Mouse (Mus musculus) myocyte (in vitro differentiated cells): Measurements from ENCODE around the gene Kif21a. TPM values are rescaled to one million over a fixed set of nuclear protein-coding genes. Genes with fewer than 3 reads are reported as not detected.

Source experiments
- H3K27me3 ChIP-seq: one replicate; pipeline ENCODE4 v1.6.1; 2011; ENCODE audit not compliant: control insufficient read depth, insufficient read depth, insufficient read length
- H3K36me3 ChIP-seq: one replicate; pipeline ENCODE4 v1.6.1; 2011; ENCODE audit not compliant: control insufficient read depth, insufficient read depth
- H3K4me2 ChIP-seq: one replicate; pipeline ENCODE4 v1.6.1; 2011; ENCODE audit warnings: low read depth, control low read depth
- H3K4me3 ChIP-seq: one replicate; pipeline ENCODE4 v1.5.1; 2011; ENCODE audit warnings: mild to moderate bottlenecking, control low read depth, moderate library complexity
- H3K79me2 ChIP-seq: one replicate; pipeline ENCODE4 v1.6.1; 2011; ENCODE audit not compliant: control insufficient read depth, insufficient read depth
- H3ac ChIP-seq: one replicate; pipeline ENCODE4 v1.6.1; 2011; ENCODE audit not compliant: control insufficient read depth, insufficient read length
- CEBPB ChIP-seq: IDR thresholded peaks from 2 replicates; pipeline ENCODE4 v1.6.1; 2011; ENCODE audit warnings: mild to moderate bottlenecking, moderate library complexity; ENCODE audit not compliant: poor library complexity, insufficient read depth, severe bottlenecking
- E2F4 ChIP-seq: IDR thresholded peaks from one replicate; pipeline ENCODE4 v1.6.1; 2011; ENCODE audit warnings: mild to moderate bottlenecking, control low read depth, moderate library complexity; ENCODE audit not compliant: insufficient read depth
- MAX ChIP-seq: IDR thresholded peaks from one replicate; pipeline ENCODE4 v1.6.1; 2011; ENCODE audit warnings: low read depth, mild to moderate bottlenecking, control low read depth
- MYOD1 ChIP-seq, 3 experiments: IDR thresholded peaks; one replicate each; pipeline ENCODE4 v1.6.1; 2011; ENCODE audit warnings: control low read depth in 2 of 3, low read depth in 2 of 3, mild to moderate bottlenecking in 2 of 3, moderate library complexity in 1 of 3; ENCODE audit not compliant: insufficient read length in 2 of 3, control insufficient read depth in 1 of 3
- MYOG ChIP-seq, 3 experiments: IDR thresholded peaks; one replicate each; pipeline ENCODE4 v1.6.1; 2011; ENCODE audit warnings: control low read depth in 2 of 3, low read depth in 2 of 3, mild to moderate bottlenecking in 2 of 3; ENCODE audit not compliant: insufficient read length in 2 of 3, control insufficient read depth in 1 of 3, insufficient read depth in 1 of 3
- POLR2A ChIP-seq: IDR thresholded peaks from one replicate; pipeline ENCODE4 v1.6.1; 2011; ENCODE audit warnings: low read depth, mild to moderate bottlenecking, control low read depth, moderate library complexity; ENCODE audit not compliant: insufficient read length
- POLR2AphosphoS2 ChIP-seq: IDR thresholded peaks from one replicate; pipeline ENCODE4 v1.6.1; 2011; ENCODE audit warnings: low read depth, control low read depth; ENCODE audit not compliant: insufficient read length
- REST ChIP-seq: IDR thresholded peaks from one replicate; pipeline ENCODE4 v1.6.1; 2011; ENCODE audit warnings: mild to moderate bottlenecking, control low read depth, moderate library complexity; ENCODE audit not compliant: insufficient read depth, insufficient read length
- SRF ChIP-seq: IDR thresholded peaks from one replicate; pipeline ENCODE4 v1.6.1; 2011; ENCODE audit warnings: low read depth; ENCODE audit not compliant: control insufficient read depth, insufficient read length
- TCF12 ChIP-seq: IDR thresholded peaks from one replicate; pipeline ENCODE4 v1.6.1; 2011; ENCODE audit warnings: mild to moderate bottlenecking, control low read depth; ENCODE audit not compliant: poor library complexity, insufficient read depth, severe bottlenecking
- TCF3 ChIP-seq: IDR thresholded peaks from one replicate; pipeline ENCODE4 v1.6.1; 2011; ENCODE audit warnings: low read depth, control low read depth; ENCODE audit not compliant: insufficient read length
- USF1 ChIP-seq: IDR thresholded peaks from one replicate; pipeline ENCODE4 v1.6.1; 2011; ENCODE audit warnings: low read depth, mild to moderate bottlenecking, control low read depth, moderate library complexity
- polyA plus RNA-seq: library from polyadenylated mRNA; unstranded; fragments of >200 nt; fragmentation: generic; extraction: Trizol; gene quantifications from one replicate; pipeline ENCODE4 v1.2.1, GENCODE M21; 2012; ENCODE audit warnings: missing spikeins

Kif21a gene
- polyA plus RNA-seq, 1 experiment = 2.5 TPM

DNA sequence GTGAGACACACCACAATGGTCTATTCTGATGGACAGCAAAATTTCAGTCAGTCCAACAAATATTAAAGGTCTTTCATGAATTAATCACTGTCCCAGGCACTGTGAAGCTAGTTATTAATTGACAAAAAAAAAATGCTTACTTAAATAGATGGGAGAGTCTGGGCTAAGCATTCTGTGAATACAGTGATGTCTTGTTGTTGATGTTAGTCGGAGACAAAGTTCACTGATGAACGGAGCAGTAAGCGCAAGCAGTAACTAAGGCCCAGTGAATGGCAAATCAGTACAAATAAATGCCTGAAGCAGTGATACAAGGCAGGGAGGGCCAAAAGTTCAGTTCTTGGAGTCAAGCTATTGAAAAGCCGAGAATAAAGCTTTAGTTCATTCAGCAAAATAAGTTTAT is 15.7 kb downstream of the Kif21a start:
- H3K79me2 ChIP-seq = no peaks in the 10 kb centered on the region
- no peaks in the 10 kb centered on the region for H3K36me3 ChIP-seq
- H3K4me3 ChIP-seq = no peak overlapping the region
- H3K4me2 ChIP-seq = no peak overlapping the region
- H3K27me3 ChIP-seq = no peaks in the 10 kb centered on the region
- no peak overlapping the region for H3ac ChIP-seq
- no peak for TF ChIP-seq SRF
- no peak for TF ChIP-seq USF1
- TF ChIP-seq POLR2AphosphoS2 = no peak
- no peak for TF ChIP-seq CEBPB
- no peak for TF ChIP-seq TCF3
- no peak for TF ChIP-seq MYOG (IDR thresholded peaks at IDR 0.05; ENCODE audit: control insufficient read depth in 1 of 3, insufficient read depth in 1 of 3, insufficient read length in 2 of 3, low read depth in 2 of 3)
- TF ChIP-seq MYOD1 (IDR thresholded peaks at IDR 0.05; ENCODE audit: control insufficient read depth in 1 of 3, insufficient read length in 2 of 3, low read depth in 2 of 3) = no peak
- TF ChIP-seq TCF12 = no peak
- TF ChIP-seq MAX = no peak
- no peak for TF ChIP-seq REST
- no peak for TF ChIP-seq POLR2A
- no peak for TF ChIP-seq E2F4

DNA sequence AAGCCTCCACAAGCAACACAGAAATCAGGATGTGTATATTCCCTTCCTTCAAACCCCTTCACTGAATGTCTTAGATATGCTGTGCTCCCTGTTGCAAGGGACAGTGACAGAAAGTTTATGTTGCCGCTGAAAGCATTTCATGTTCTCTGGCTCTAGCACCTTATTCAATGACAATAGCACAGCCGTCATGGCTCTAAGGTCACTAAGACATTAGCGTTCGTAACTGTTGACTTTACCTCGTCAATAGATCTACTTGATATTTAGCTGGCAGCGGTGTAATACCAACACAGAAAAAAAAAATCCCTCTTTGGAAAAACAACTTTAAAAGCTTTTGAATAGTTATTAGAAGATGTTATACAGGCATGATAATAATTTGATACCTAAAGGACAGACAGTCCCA is 16.2 kb downstream of the Kif21a start:
- H3K36me3 ChIP-seq = no peaks in the 10 kb centered on the region
- no peaks in the 10 kb centered on the region for H3K79me2 ChIP-seq
- H3K4me3 ChIP-seq = no peak overlapping the region
- no peaks in the 10 kb centered on the region for H3K27me3 ChIP-seq
- H3K4me2 ChIP-seq = no peak overlapping the region
- no peak overlapping the region for H3ac ChIP-seq
- TF ChIP-seq MYOG (IDR thresholded peaks at IDR 0.05; ENCODE audit: control insufficient read depth in 1 of 3, insufficient read depth in 1 of 3, insufficient read length in 2 of 3, low read depth in 2 of 3) = no peak
- TF ChIP-seq MYOD1 (IDR thresholded peaks at IDR 0.05; ENCODE audit: control insufficient read depth in 1 of 3, insufficient read length in 2 of 3, low read depth in 2 of 3) = no peak
- TF ChIP-seq USF1 = no peak
- no peak for TF ChIP-seq TCF12
- no peak for TF ChIP-seq POLR2AphosphoS2
- TF ChIP-seq CEBPB = no peak
- no peak for TF ChIP-seq POLR2A
- no peak for TF ChIP-seq TCF3
- TF ChIP-seq SRF = no peak
- no peak for TF ChIP-seq MAX
- TF ChIP-seq REST = no peak
- TF ChIP-seq E2F4 = no peak

DNA sequence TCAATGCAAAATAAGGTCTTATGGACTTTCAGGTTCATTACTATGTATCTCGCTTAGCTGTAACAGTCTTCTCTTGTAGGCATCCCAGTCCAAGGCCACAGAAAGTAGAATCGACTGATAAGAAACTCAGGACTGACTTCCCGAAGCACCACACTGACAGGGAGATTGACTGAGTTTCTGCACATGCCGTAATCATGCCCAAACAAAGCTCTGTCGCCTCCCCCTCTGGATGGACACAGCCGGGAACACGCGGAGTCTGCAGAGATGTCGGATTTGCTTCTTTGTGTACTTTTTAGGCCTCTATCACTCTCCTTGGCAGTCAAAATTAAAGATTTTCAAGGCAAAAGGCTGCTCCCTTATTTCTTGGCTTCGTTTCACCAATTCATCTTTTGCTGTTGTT is 20.8 kb downstream of the Kif21a start:
- Histone ChIP-seq H3ac (no peak overlapping the region), H3K79me2 (no peaks in the 10 kb centered on the region), H3K4me2 (no peak overlapping the region), H3K27me3 (no peaks in the 10 kb centered on the region), H3K36me3 (no peaks in the 10 kb centered on the region), H3K4me3 (no peak overlapping the region)
- TF ChIP-seq REST = no peak
- no peak for TF ChIP-seq CEBPB
- no peak for TF ChIP-seq TCF12
- no peak for TF ChIP-seq MYOG (IDR thresholded peaks at IDR 0.05; ENCODE audit: control insufficient read depth in 1 of 3, insufficient read depth in 1 of 3, insufficient read length in 2 of 3, low read depth in 2 of 3)
- TF ChIP-seq MAX = no peak
- no peak for TF ChIP-seq TCF3
- TF ChIP-seq SRF = no peak
- TF ChIP-seq E2F4 = no peak
- no peak for TF ChIP-seq MYOD1 (IDR thresholded peaks at IDR 0.05; ENCODE audit: control insufficient read depth in 1 of 3, insufficient read length in 2 of 3, low read depth in 2 of 3)
- no peak for TF ChIP-seq POLR2A
- no peak for TF ChIP-seq POLR2AphosphoS2
- TF ChIP-seq USF1 = no peak

DNA sequence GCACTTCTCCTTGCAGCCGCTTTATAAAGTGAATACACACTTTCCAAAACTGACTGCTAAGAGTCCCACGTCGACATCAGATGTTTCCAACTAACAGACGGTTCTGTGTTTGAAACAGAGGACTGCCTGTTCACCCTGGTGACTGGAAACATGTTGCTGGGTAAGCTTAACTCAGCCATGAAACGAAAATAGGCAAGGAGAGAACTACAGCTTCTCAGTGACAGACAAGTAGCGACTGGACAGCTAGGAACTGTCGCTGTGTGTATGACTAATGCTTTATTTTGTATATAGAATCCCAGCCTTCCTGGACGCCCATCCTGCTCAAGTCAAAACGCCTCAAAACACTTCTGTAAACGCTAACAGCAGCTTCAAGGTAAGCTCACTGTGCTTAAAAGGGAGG is 21.3 kb downstream of the Kif21a start:
- H3K27me3 ChIP-seq = no peaks in the 10 kb centered on the region
- H3K4me2 ChIP-seq = no peak overlapping the region
- H3K36me3 ChIP-seq = no peaks in the 10 kb centered on the region
- TF ChIP-seq MAX (no peak), REST (no peak), USF1 (no peak), POLR2AphosphoS2 (no peak), TCF12 (no peak), MYOG (IDR thresholded peaks at IDR 0.05; ENCODE audit: control insufficient read depth in 1 of 3, insufficient read depth in 1 of 3, insufficient read length in 2 of 3, low read depth in 2 of 3) (no peak), MYOD1 (IDR thresholded peaks at IDR 0.05; ENCODE audit: control insufficient read depth in 1 of 3, insufficient read length in 2 of 3, low read depth in 2 of 3) (no peak), SRF (no peak), E2F4 (no peak), POLR2A (no peak), TCF3 (no peak), CEBPB (no peak)
- no peak overlapping the region for H3K4me3 ChIP-seq
- no peaks in the 10 kb centered on the region for H3K79me2 ChIP-seq
- H3ac ChIP-seq = no peak overlapping the region

DNA sequence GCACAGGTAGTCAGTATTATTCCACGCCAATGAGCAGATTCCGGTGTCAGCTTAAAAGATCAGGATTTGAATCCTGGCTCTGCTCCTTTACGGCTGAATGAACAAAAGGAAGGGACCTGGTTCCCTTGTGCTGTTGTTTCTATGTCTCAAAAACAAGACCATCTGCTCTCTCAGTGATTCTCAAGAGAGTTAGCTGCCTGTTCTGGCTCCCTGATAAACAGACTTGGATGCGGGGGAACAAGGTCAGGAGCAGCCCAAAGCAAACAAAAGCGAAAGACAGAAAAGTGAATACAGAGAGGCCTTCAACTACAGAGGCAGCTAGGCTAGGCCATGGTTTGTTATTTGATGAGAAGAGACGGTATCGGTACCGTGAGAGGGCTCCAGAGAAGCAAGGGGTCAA is 27.5 kb downstream of the Kif21a start:
- H3ac ChIP-seq = no peak overlapping the region
- H3K27me3 ChIP-seq = no peaks in the 10 kb centered on the region
- H3K4me3 ChIP-seq = no peak overlapping the region
- no peak overlapping the region for H3K4me2 ChIP-seq
- no peaks in the 10 kb centered on the region for H3K79me2 ChIP-seq
- no peaks in the 10 kb centered on the region for H3K36me3 ChIP-seq
- TF ChIP-seq E2F4 = no peak
- no peak for TF ChIP-seq TCF12
- no peak for TF ChIP-seq POLR2AphosphoS2
- TF ChIP-seq CEBPB = no peak
- no peak for TF ChIP-seq POLR2A
- TF ChIP-seq MYOG (IDR thresholded peaks at IDR 0.05; ENCODE audit: control insufficient read depth in 1 of 3, insufficient read depth in 1 of 3, insufficient read length in 2 of 3, low read depth in 2 of 3) = no peak
- TF ChIP-seq TCF3 = no peak
- no peak for TF ChIP-seq SRF
- TF ChIP-seq USF1 = no peak
- no peak for TF ChIP-seq MAX
- no peak for TF ChIP-seq REST
- no peak for TF ChIP-seq MYOD1 (IDR thresholded peaks at IDR 0.05; ENCODE audit: control insufficient read depth in 1 of 3, insufficient read length in 2 of 3, low read depth in 2 of 3)
